Mouse (Mus musculus): ENCODE data around the gene Rassf9. TPM values are rescaled to one million over a fixed set of nuclear protein-coding genes. Genes with fewer than 3 reads are reported as not detected.

Gene Rassf9
- polyA plus RNA-seq (2014; fragmentation: Nextera tagmentation; extraction: Ambion mirVana) = 6.4 and 7.2 TPM in 2 replicates

GRCm38 (mm10) chr10:102511807-102512461 lies at the start of gene Rassf9:
Gene Rassf9 (plus strand): TSS chr10:102512222.
- Histone ChIP-seq H3K9me3 (ENCODE audit: low read depth, low read length) (no peaks in the 10 kb centered on the region), H3K4me2 (peak within 1 kb of the TSS; percentile 47), H3K4me3 (ENCODE audit: low read depth, low read length) (peak within 1 kb of the TSS; percentile 29), H3K4me1 (ENCODE audit: insufficient read depth) (no peaks in the 10 kb centered on the region), H3K36me3 (ENCODE audit: insufficient read depth) (no peaks in the 10 kb centered on the region), H3K27me3 (ENCODE audit: insufficient read depth, low read length) (no peaks in the 10 kb centered on the region), H3K9ac (peak within 1 kb of the TSS; percentile 39), H3K27ac (ENCODE audit: low read depth) (peak within 1 kb of the TSS; percentile 86)
- 15% methylated on average over 5 of the region's 5 CpGs for WGBS
- TF ChIP-seq CTCF (IDR thresholded peaks at IDR 0.05; ENCODE audit: low read depth) = no peak
- peak; percentile 45 for DNase-seq
- peak; percentile 91 for ATAC-seq (ENCODE audit: insufficient read depth)

- Histone ChIP-seq H3K4me2 (no peak overlapping the region), H3K9ac (no peak overlapping the region), H3K27me3 (ENCODE audit: insufficient read depth, low read length) (no peaks in the 10 kb centered on the region), H3K9me3 (ENCODE audit: low read depth, low read length) (no peaks in the 10 kb centered on the region), H3K36me3 (ENCODE audit: insufficient read depth) (no peaks in the 10 kb centered on the region), H3K4me1 (ENCODE audit: insufficient read depth) (no peaks in the 10 kb centered on the region), H3K27ac (ENCODE audit: low read depth) (no peak overlapping the region), H3K4me3 (ENCODE audit: low read depth, low read length) (no peak overlapping the region)
- DNase-seq (no peak), ATAC-seq (ENCODE audit: insufficient read depth) (no peak)
- 81% methylated on average over 2 of the region's 2 CpGs for WGBS
- TF ChIP-seq CTCF (IDR thresholded peaks at IDR 0.05; ENCODE audit: low read depth) = no peak
Measured at GRCm38 (mm10) chr10:102469412-102469811, 42.6 kb upstream of the Rassf9 start.

GRCm38 (mm10) chr10:102490386-102490785 lies 21.6 kb upstream of the Rassf9 start, which contains the start of gene Nts:
Gene Nts (minus strand): TSS chr10:102490486.
- H3K36me3 ChIP-seq (ENCODE audit: insufficient read depth) = no peaks in the 10 kb centered on the region
- TF ChIP-seq CTCF (IDR thresholded peaks at IDR 0.05; ENCODE audit: low read depth) = no peak
- no peaks in the 10 kb centered on the region for H3K9me3 ChIP-seq (ENCODE audit: low read depth, low read length)
- 14% methylated on average over 3 of the region's 3 CpGs for WGBS
- ATAC-seq (ENCODE audit: insufficient read depth) (no peak), DNase-seq (no peak)
- no peaks in the 10 kb centered on the region for H3K4me1 ChIP-seq (ENCODE audit: insufficient read depth)
- no peak within 1 kb of the TSS for H3K4me2 ChIP-seq
- H3K4me3 ChIP-seq (ENCODE audit: low read depth, low read length) = no peak within 1 kb of the TSS
- H3K9ac ChIP-seq = no peak within 1 kb of the TSS
- H3K27me3 ChIP-seq (ENCODE audit: insufficient read depth, low read length) = no peaks in the 10 kb centered on the region
- H3K27ac ChIP-seq (ENCODE audit: low read depth) = no peak within 1 kb of the TSS

- Histone ChIP-seq H3K27me3 (ENCODE audit: insufficient read depth, low read length) (no peaks in the 10 kb centered on the region), H3K4me1 (ENCODE audit: insufficient read depth) (no peaks in the 10 kb centered on the region), H3K4me3 (ENCODE audit: low read depth, low read length) (no peak overlapping the region), H3K9ac (no peak overlapping the region), H3K36me3 (ENCODE audit: insufficient read depth) (no peaks in the 10 kb centered on the region), H3K27ac (ENCODE audit: low read depth) (no peak overlapping the region), H3K4me2 (no peak overlapping the region), H3K9me3 (ENCODE audit: low read depth, low read length) (no peaks in the 10 kb centered on the region)
- WGBS = 5% methylated on average over 3 of the region's 3 CpGs
- TF ChIP-seq CTCF (IDR thresholded peaks at IDR 0.05; ENCODE audit: low read depth) = peak; percentile 77
- no peak for ATAC-seq (ENCODE audit: insufficient read depth)
- peak; percentile 83 for DNase-seq
Measured at GRCm38 (mm10) chr10:102491792-102492191, 20.2 kb upstream of the Rassf9 start.

- Histone ChIP-seq H3K27ac (ENCODE audit: low read depth) (no peak overlapping the region), H3K36me3 (ENCODE audit: insufficient read depth) (no peaks in the 10 kb centered on the region), H3K9me3 (ENCODE audit: low read depth, low read length) (no peaks in the 10 kb centered on the region), H3K9ac (no peak overlapping the region), H3K27me3 (ENCODE audit: insufficient read depth, low read length) (no peaks in the 10 kb centered on the region), H3K4me3 (ENCODE audit: low read depth, low read length) (no peak overlapping the region), H3K4me2 (no peak overlapping the region), H3K4me1 (ENCODE audit: insufficient read depth) (no peaks in the 10 kb centered on the region)
- ATAC-seq (ENCODE audit: insufficient read depth) (no peak), DNase-seq (peak; percentile 79)
- TF ChIP-seq CTCF (IDR thresholded peaks at IDR 0.05; ENCODE audit: low read depth) = peak; percentile 72
- 20% methylated on average over 4 of the region's 4 CpGs for WGBS
Measured at GRCm38 (mm10) chr10:102498754-102499153, 13.3 kb upstream of the Rassf9 start.

GRCm38 (mm10) chr10:102507386-102507785 lies 4.6 kb upstream of the Rassf9 start:
- no peak overlapping the region for H3K27ac ChIP-seq (ENCODE audit: low read depth)
- 53% methylated on average over 4 of the region's 4 CpGs for WGBS
- no peak for TF ChIP-seq CTCF (IDR thresholded peaks at IDR 0.05; ENCODE audit: low read depth)

GRCm38 (mm10) chr10:102511461-102511806 lies 588 bp upstream of the Rassf9 start:
- H3K9me3 ChIP-seq (ENCODE audit: low read depth, low read length) = no peaks in the 10 kb centered on the region
- no peaks in the 10 kb centered on the region for H3K27me3 ChIP-seq (ENCODE audit: insufficient read depth, low read length)
- no peak for TF ChIP-seq CTCF (IDR thresholded peaks at IDR 0.05; ENCODE audit: low read depth)
- peak overlapping the region; percentile 86 for H3K27ac ChIP-seq (ENCODE audit: low read depth)
- H3K36me3 ChIP-seq (ENCODE audit: insufficient read depth) = no peaks in the 10 kb centered on the region
- H3K9ac ChIP-seq = no peak overlapping the region
- no peak for ATAC-seq (ENCODE audit: insufficient read depth)
- no peak for DNase-seq
- H3K4me1 ChIP-seq (ENCODE audit: insufficient read depth) = no peaks in the 10 kb centered on the region
- no peak overlapping the region for H3K4me3 ChIP-seq (ENCODE audit: low read depth, low read length)
- 31% methylated on average over 3 of the region's 3 CpGs for WGBS
- peak overlapping the region; percentile 47 for H3K4me2 ChIP-seq

More at GRCm38 (mm10) chr10:102507386-102507785, 4.6 kb upstream of the Rassf9 start:
- DNase-seq (no peak), ATAC-seq (ENCODE audit: insufficient read depth) (no peak)
- Histone ChIP-seq H3K36me3 (ENCODE audit: insufficient read depth) (no peaks in the 10 kb centered on the region), H3K4me2 (no peak overlapping the region), H3K9me3 (ENCODE audit: low read depth, low read length) (no peaks in the 10 kb centered on the region), H3K4me3 (ENCODE audit: low read depth, low read length) (no peak overlapping the region), H3K9ac (no peak overlapping the region), H3K4me1 (ENCODE audit: insufficient read depth) (no peaks in the 10 kb centered on the region), H3K27me3 (ENCODE audit: insufficient read depth, low read length) (no peaks in the 10 kb centered on the region)

Data from lung, embryonic 14.5 days (tissue).